Mouse (Mus musculus): ENCODE data around the gene Cpxm1. TPM values are rescaled to one million over a fixed set of nuclear protein-coding genes. Genes with fewer than 3 reads are reported as not detected.

Gene Cpxm1
- polyA plus RNA-seq, 1 experiment from 2014 or later, result 30.8 TPM

Other genes with a start within 250 kb of the Cpxm1 start
- gene Snrpb, start 218.2 kb downstream of the Cpxm1 start, polyA plus RNA-seq (2015; fragmentation: Nextera tagmentation; extraction: Ambion mirVana), result 361 and 429 TPM in 2 replicates
- gene Tmc2, start 202.4 kb downstream of the Cpxm1 start, polyA plus RNA-seq (2015; fragmentation: Nextera tagmentation; extraction: Ambion mirVana), result not detected in 2 replicates
- 103 and 150 TPM in 2 replicates for gene Nop56, start 123.1 kb downstream of the Cpxm1 start, polyA plus RNA-seq (2015; fragmentation: Nextera tagmentation; extraction: Ambion mirVana)
- 288 and 290 TPM in 2 replicates for gene Idh3b, start 113.0 kb downstream of the Cpxm1 start, polyA plus RNA-seq (2015; fragmentation: Nextera tagmentation; extraction: Ambion mirVana)
- 0.58 and 1.2 TPM in 2 replicates for gene Ebf4, start 102.4 kb downstream of the Cpxm1 start, polyA plus RNA-seq (2015; fragmentation: Nextera tagmentation; extraction: Ambion mirVana)
- not detected in 2 replicates for gene Gm28372, start 7.7 kb upstream of the Cpxm1 start, polyA plus RNA-seq (2015; fragmentation: Nextera tagmentation; extraction: Ambion mirVana)
- not detected in 2 replicates for gene 1700020A23Rik, start 7.7 kb upstream of the Cpxm1 start, polyA plus RNA-seq (2015; fragmentation: Nextera tagmentation; extraction: Ambion mirVana)
- not detected in 2 replicates for gene Tmem239, start 8.9 kb upstream of the Cpxm1 start, polyA plus RNA-seq (2015; fragmentation: Nextera tagmentation; extraction: Ambion mirVana)
- 49.0 and 58.2 TPM in 2 replicates for gene Vps16, start 26.8 kb upstream of the Cpxm1 start, polyA plus RNA-seq (2015; fragmentation: Nextera tagmentation; extraction: Ambion mirVana)
- 7.1 and 7.2 TPM in 2 replicates for gene Pced1a, start 27.1 kb upstream of the Cpxm1 start, polyA plus RNA-seq (2015; fragmentation: Nextera tagmentation; extraction: Ambion mirVana)
- gene Ptpra, start 52.7 kb upstream of the Cpxm1 start, polyA plus RNA-seq (2015; fragmentation: Nextera tagmentation; extraction: Ambion mirVana), result 60.7 and 73.6 TPM in 2 replicates
- gene Mrps26, start 166.2 kb upstream of the Cpxm1 start, polyA plus RNA-seq (2015; fragmentation: Nextera tagmentation; extraction: Ambion mirVana), result 61.2 and 67.6 TPM in 2 replicates
- not detected in 2 replicates for gene Oxt, start 178.6 kb upstream of the Cpxm1 start, polyA plus RNA-seq (2015; fragmentation: Nextera tagmentation; extraction: Ambion mirVana)
- gene Avp, start 185.0 kb upstream of the Cpxm1 start, polyA plus RNA-seq (2015; fragmentation: Nextera tagmentation; extraction: Ambion mirVana), result 0.36 TPM in 1 of 2 replicates, not detected in the other
- 11.2 and 12.6 TPM in 2 replicates for gene Fastkd5, start 232.5 kb upstream of the Cpxm1 start, polyA plus RNA-seq (2015; fragmentation: Nextera tagmentation; extraction: Ambion mirVana)
- 5.8 and 8.5 TPM in 2 replicates for gene Ubox5, start 232.5 kb upstream of the Cpxm1 start, polyA plus RNA-seq (2015; fragmentation: Nextera tagmentation; extraction: Ambion mirVana)
- gene Lzts3, start 245.2 kb upstream of the Cpxm1 start, polyA plus RNA-seq (2015; fragmentation: Nextera tagmentation; extraction: Ambion mirVana), result 1.8 and 2.6 TPM in 2 replicates